Mouse (Mus musculus): ENCODE measurements at regions not wholly inside any gene's neighbourhood (a gene's known extent, or its start where the extent isn't known, plus 50 kb on each side); places are given as distances from the start of the nearest gene placed in this dataset.
A peak's percentile ranks its signal among the peaks of the same experiment; 100 is the strongest.

GRCm38 (mm10) chr4:105525135-105525534 lies 264.5 kb upstream of the Gm12728 start:
- Histone ChIP-seq H3K9ac (ENCODE audit: low read length) (no peak overlapping the region), H3K4me1 (replicated peaks; ENCODE audit: control insufficient read depth, insufficient read depth) (no peaks in the 10 kb centered on the region), H3K4me3 (ENCODE audit: low read depth, low read length) (no peak overlapping the region), H3K36me3 (ENCODE audit: control insufficient read depth, insufficient read depth, low read length) (no peaks in the 10 kb centered on the region), H3K9me3 (ENCODE audit: control insufficient read depth, low read length) (no peaks in the 10 kb centered on the region), H3K27me3 (ENCODE audit: control insufficient read depth, insufficient read depth, low read length) (no peaks in the 10 kb centered on the region), H3K4me2 (replicated peaks; ENCODE audit: low read depth) (no peak overlapping the region), H3K27ac (replicated peaks) (no peak overlapping the region)
- no peak for TF ChIP-seq CTCF (IDR thresholded peaks at IDR 0.05; ENCODE audit: low read depth)
- TF ChIP-seq EP300 (optimal IDR thresholded peaks at IDR 0.05): no peak
- ATAC-seq (ENCODE audit: low FRiP score, low TSS enrichment): peak; percentile 65; the same call in 1 of the 2 replicates
- no peak for DNase-seq (ENCODE audit: low spot score)
- WGBS: 35% methylated on average over 2 of the region's 2 CpGs

- no peaks in the 10 kb centered on the region for H3K9me3 ChIP-seq (ENCODE audit: control insufficient read depth, low read length)
- H3K4me3 ChIP-seq (ENCODE audit: low read depth, low read length): no peak overlapping the region
- H3K4me2 ChIP-seq (replicated peaks; ENCODE audit: low read depth): no peak overlapping the region
- WGBS: 58% methylated on average over 7 of the region's 7 CpGs
- no peaks in the 10 kb centered on the region for H3K27me3 ChIP-seq (ENCODE audit: control insufficient read depth, insufficient read depth, low read length)
- no peak for ATAC-seq (ENCODE audit: low FRiP score, low TSS enrichment)
- H3K27ac ChIP-seq (replicated peaks): no peak overlapping the region
- TF ChIP-seq EP300 (optimal IDR thresholded peaks at IDR 0.05): no peak
- TF ChIP-seq CTCF (IDR thresholded peaks at IDR 0.05; ENCODE audit: low read depth): no peak
- no peaks in the 10 kb centered on the region for H3K4me1 ChIP-seq (replicated peaks; ENCODE audit: control insufficient read depth, insufficient read depth)
- DNase-seq (ENCODE audit: low spot score): no peak
- no peak overlapping the region for H3K9ac ChIP-seq (ENCODE audit: low read length)
- no peaks in the 10 kb centered on the region for H3K36me3 ChIP-seq (ENCODE audit: control insufficient read depth, insufficient read depth, low read length)
Observed at GRCm38 (mm10) chr4:105526755-105527154, 262.9 kb upstream of the Gm12728 start.

- ATAC-seq (ENCODE audit: low FRiP score, low TSS enrichment): no peak
Observed at GRCm38 (mm10) chr4:105527316-105527715, 262.4 kb upstream of the Gm12728 start.

DNA sequence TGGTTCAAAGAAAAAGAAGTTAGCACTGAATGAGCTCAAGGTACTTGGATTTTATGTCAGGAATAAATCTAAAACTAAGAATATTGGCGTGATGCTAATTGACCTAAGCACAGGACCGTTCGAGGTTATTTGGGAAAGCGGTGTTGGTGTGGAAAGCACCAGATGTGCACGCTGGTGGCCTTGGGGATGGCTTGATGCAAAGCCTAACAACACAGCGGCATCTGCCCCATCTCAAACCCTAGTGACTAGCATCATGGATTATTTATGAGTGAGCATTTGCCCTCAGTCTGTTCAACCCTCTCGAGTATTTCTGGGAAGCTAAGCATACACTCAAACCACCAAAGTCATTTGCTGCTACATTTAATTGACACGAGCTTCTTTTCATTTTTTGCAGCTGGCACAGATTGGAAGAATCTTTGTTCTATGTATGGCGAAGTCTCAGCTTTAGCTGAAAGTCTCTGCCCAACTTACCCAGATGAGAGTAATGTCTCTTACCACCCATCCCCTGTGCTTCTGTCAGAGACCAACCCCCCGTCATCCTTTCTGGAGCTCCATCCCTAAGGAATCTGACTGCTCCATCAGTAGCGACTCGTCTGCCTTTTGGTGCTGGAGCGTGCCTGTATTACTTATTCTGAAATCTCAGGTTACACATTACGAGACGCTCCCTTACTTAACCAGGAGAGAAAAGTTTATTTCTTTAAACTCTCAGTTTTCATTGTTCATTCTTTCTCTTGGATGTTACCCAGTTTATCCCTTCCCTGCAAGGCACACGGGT lies 257.8 kb upstream of the Gm12728 start:
- H3K27ac ChIP-seq (replicated peaks): no peak overlapping the region
- H3K36me3 ChIP-seq (ENCODE audit: control insufficient read depth, insufficient read depth, low read length): no peaks in the 10 kb centered on the region
- H3K4me1 ChIP-seq (replicated peaks; ENCODE audit: control insufficient read depth, insufficient read depth): no peaks in the 10 kb centered on the region
- DNase-seq (ENCODE audit: low spot score) (no peak), ATAC-seq (ENCODE audit: low FRiP score, low TSS enrichment) (no peak)
- H3K27me3 ChIP-seq (ENCODE audit: control insufficient read depth, insufficient read depth, low read length): no peaks in the 10 kb centered on the region
- WGBS: 67% methylated on average over 16 of the region's 16 CpGs
- no peak overlapping the region for H3K9ac ChIP-seq (ENCODE audit: low read length)
- TF ChIP-seq CTCF (IDR thresholded peaks at IDR 0.05; ENCODE audit: low read depth) (no peak), EP300 (optimal IDR thresholded peaks at IDR 0.05) (no peak)
- H3K4me2 ChIP-seq (replicated peaks; ENCODE audit: low read depth): no peak overlapping the region
- no peaks in the 10 kb centered on the region for H3K9me3 ChIP-seq (ENCODE audit: control insufficient read depth, low read length)
- no peak overlapping the region for H3K4me3 ChIP-seq (ENCODE audit: low read depth, low read length)

More at GRCm38 (mm10) chr4:105527316-105527715, 262.4 kb upstream of the Gm12728 start:
- Histone ChIP-seq H3K9me3 (ENCODE audit: control insufficient read depth, low read length) (no peaks in the 10 kb centered on the region), H3K4me3 (ENCODE audit: low read depth, low read length) (no peak overlapping the region), H3K9ac (ENCODE audit: low read length) (no peak overlapping the region), H3K27ac (replicated peaks) (no peak overlapping the region), H3K27me3 (ENCODE audit: control insufficient read depth, insufficient read depth, low read length) (no peaks in the 10 kb centered on the region), H3K4me1 (replicated peaks; ENCODE audit: control insufficient read depth, insufficient read depth) (no peaks in the 10 kb centered on the region), H3K36me3 (ENCODE audit: control insufficient read depth, insufficient read depth, low read length) (no peaks in the 10 kb centered on the region), H3K4me2 (replicated peaks; ENCODE audit: low read depth) (no peak overlapping the region)
- WGBS: 86% methylated on average over 3 of the region's 3 CpGs
- no peak for TF ChIP-seq CTCF (IDR thresholded peaks at IDR 0.05; ENCODE audit: low read depth)
- TF ChIP-seq EP300 (optimal IDR thresholded peaks at IDR 0.05): no peak
- DNase-seq (ENCODE audit: low spot score): no peak

DNA sequence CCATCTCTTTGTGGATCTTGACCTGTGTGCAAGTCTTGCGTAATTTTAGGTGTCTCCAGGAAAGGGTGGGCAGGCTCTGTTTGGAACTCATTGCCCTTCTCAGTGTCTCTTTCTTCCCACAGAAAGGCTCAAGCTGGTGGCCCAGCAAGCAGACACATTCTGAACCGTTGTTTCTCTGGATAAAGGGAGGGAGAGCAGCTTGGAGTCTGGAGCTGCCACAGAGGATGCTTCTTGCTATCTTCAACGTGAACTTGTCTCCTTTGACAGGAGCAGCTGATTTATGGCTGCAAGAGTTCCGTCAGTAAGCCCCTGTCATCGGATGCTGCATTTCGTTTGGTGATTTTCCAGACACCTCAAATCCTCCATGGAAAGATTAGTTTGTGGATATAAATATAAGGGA lies 254.2 kb upstream of the Gm12728 start:
- no peak overlapping the region for H3K27ac ChIP-seq (replicated peaks)
- no peaks in the 10 kb centered on the region for H3K36me3 ChIP-seq (ENCODE audit: control insufficient read depth, insufficient read depth, low read length)
- no peak overlapping the region for H3K4me2 ChIP-seq (replicated peaks; ENCODE audit: low read depth)
- no peaks in the 10 kb centered on the region for H3K27me3 ChIP-seq (ENCODE audit: control insufficient read depth, insufficient read depth, low read length)
- ATAC-seq (ENCODE audit: low FRiP score, low TSS enrichment): no peak
- no peaks in the 10 kb centered on the region for H3K9me3 ChIP-seq (ENCODE audit: control insufficient read depth, low read length)
- no peaks in the 10 kb centered on the region for H3K4me1 ChIP-seq (replicated peaks; ENCODE audit: control insufficient read depth, insufficient read depth)
- 47% methylated on average over 6 of the region's 6 CpGs for whole genome bisulfite sequencing
- TF ChIP-seq CTCF (IDR thresholded peaks at IDR 0.05; ENCODE audit: low read depth) (no peak), EP300 (optimal IDR thresholded peaks at IDR 0.05) (no peak)
- H3K9ac ChIP-seq (ENCODE audit: low read length): no peak overlapping the region
- no peak for DNase-seq (ENCODE audit: low spot score)
- H3K4me3 ChIP-seq (ENCODE audit: low read depth, low read length): no peak overlapping the region

- WGBS: 54% methylated on average over 2 of the region's 2 CpGs
Observed at GRCm38 (mm10) chr4:105545486-105545885, 244.2 kb upstream of the Gm12728 start.

More at GRCm38 (mm10) chr4:105545486-105545885, 244.2 kb upstream of the Gm12728 start:
- ATAC-seq (ENCODE audit: low FRiP score, low TSS enrichment) (no peak), DNase-seq (ENCODE audit: low spot score) (no peak)
- H3K9me3 ChIP-seq (ENCODE audit: control insufficient read depth, low read length): no peaks in the 10 kb centered on the region
- no peak overlapping the region for H3K4me2 ChIP-seq (replicated peaks; ENCODE audit: low read depth)
- H3K4me1 ChIP-seq (replicated peaks; ENCODE audit: control insufficient read depth, insufficient read depth): no peaks in the 10 kb centered on the region
- H3K4me3 ChIP-seq (ENCODE audit: low read depth, low read length): no peak overlapping the region
- no peak for TF ChIP-seq EP300 (optimal IDR thresholded peaks at IDR 0.05)
- TF ChIP-seq CTCF (IDR thresholded peaks at IDR 0.05; ENCODE audit: low read depth): no peak
- H3K27me3 ChIP-seq (ENCODE audit: control insufficient read depth, insufficient read depth, low read length): no peaks in the 10 kb centered on the region
- H3K9ac ChIP-seq (ENCODE audit: low read length): no peak overlapping the region
- no peaks in the 10 kb centered on the region for H3K36me3 ChIP-seq (ENCODE audit: control insufficient read depth, insufficient read depth, low read length)
- H3K27ac ChIP-seq (replicated peaks): no peak overlapping the region

Data from stomach, postnatal 0 days (tissue).